Mouse (Mus musculus) T-cell, adult 2 months (primary cell): Measurements from ENCODE around the gene Smpd1.

Experiments used
- DNase-seq: peaks from one replicate; pipeline ENCODE4 v3.0.0; 2022; ENCODE audit warnings: low spot score

Gene Smpd1

DNA sequence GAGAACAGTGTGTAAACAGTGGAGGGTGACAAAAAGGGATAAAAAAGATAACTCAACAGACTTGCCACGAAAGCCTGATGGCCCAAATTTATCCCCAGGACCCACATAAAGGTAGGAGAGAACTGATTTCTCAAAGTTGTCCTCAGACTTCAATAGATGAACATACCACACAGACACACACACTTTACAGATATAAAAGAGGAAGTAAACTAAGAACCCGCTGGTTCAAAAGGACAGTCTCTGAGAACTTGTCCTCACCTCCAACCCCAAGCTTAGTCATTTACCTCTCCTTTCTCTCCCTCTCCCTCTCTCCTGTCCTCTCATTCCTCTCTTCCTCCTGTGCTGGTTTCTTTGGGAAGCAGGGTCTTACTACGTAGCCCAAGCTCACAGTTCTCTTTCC, 8.2 kb downstream of the Smpd1 start:
- DNase-seq: no peak

DNA sequence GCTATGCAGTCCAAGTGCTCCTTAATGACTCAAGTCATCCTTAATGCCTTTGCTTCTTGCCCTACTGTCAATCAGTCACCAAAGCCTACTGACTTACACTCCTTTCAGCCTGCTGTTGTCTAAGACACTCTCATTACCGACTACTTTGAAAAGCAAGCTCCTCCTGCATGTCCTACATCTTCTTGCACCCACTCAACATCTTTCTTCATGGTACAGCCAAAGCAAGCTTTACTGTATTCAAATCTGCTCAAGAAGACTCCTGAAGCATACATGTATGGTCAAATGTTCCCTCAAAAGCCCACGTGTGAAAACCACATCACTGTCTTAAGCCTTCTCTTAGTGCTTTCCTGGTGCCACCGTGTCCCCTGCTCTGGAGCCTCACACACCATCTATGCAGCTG, 9.2 kb downstream of the Smpd1 start:
- no peak for DNase-seq

DNA sequence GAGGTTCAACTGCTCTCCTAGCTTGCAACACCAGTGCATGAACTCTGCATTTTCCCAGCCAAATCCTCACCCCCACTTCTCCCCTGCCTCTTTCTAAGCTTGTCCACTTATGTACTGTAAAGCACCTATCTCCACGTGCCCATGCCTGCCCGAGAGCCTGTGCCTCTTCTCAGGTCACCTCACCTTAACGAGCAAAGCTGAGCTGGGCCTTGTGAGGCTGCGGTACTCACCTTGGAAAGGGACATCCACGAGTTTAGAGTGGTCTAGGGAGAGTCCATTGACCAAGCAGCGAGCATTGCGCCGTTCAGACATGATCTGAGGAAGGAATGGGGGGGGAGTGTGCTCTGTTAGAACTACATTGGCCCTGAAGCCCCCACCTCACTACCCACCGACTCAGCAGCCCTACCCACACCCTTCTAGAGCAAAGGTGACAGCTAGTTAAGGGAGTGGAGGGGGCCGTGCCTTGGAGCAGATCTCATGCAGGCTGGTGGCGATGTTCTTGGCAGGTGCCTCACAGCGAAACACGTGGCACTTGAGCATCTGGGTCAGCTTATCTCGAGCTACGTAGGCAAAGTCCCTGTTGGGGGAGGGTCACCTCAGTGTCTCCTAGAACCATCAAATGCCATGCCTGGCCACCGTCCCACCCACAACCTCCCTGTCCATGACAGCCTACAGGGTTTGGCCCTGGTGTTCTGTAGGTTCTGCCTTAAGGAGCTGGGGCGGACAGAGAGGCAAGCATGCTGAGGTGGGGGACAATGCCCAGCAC, 11.1 kb downstream of the Smpd1 start:
- no peak for DNase-seq

DNA sequence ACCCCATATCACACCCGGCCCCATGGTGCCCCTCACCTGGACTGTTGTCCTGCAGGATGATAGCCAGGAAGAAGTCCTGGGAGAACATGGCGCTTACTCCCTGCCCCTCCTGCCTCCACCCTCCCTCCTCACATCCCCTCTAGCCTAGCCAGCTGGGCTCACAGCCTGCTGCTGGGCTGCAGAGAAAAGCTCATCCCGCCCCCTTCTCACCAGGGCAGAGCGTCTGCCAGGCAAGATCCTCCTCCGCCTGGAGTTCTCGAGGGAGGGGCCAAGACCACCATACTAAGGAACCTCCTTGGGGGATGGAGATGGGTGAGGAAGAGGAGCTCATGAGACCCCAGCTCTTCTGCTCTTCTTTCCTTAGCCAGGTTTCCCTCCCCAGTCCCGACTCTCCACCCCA, 14.4 kb downstream of the Smpd1 start:
- no peak for DNase-seq

DNA sequence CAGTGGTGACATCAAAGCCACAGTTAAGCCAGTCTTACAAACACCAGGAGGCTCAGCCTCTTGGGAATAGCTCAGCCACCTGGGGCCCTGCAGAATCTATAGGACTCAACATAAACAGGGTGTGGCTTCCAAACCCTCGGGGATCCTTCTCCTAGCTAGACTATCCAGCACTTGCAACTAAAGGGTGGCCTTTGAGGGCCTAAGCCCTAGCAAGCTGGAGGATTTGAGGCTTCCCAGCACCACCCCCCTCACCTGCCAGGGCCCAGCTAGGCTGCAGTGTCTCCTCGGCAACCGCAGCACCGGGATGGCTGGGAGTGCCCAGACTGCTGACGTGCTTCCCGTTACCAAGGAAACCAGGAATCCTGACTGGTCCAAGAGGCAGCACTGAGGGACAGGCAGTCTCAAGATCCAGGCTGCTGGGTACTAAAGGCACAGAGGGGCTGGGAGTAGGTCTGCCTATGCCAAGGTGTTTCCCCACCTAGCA, 14.9 kb downstream of the Smpd1 start:
- DNase-seq: no peak

DNA sequence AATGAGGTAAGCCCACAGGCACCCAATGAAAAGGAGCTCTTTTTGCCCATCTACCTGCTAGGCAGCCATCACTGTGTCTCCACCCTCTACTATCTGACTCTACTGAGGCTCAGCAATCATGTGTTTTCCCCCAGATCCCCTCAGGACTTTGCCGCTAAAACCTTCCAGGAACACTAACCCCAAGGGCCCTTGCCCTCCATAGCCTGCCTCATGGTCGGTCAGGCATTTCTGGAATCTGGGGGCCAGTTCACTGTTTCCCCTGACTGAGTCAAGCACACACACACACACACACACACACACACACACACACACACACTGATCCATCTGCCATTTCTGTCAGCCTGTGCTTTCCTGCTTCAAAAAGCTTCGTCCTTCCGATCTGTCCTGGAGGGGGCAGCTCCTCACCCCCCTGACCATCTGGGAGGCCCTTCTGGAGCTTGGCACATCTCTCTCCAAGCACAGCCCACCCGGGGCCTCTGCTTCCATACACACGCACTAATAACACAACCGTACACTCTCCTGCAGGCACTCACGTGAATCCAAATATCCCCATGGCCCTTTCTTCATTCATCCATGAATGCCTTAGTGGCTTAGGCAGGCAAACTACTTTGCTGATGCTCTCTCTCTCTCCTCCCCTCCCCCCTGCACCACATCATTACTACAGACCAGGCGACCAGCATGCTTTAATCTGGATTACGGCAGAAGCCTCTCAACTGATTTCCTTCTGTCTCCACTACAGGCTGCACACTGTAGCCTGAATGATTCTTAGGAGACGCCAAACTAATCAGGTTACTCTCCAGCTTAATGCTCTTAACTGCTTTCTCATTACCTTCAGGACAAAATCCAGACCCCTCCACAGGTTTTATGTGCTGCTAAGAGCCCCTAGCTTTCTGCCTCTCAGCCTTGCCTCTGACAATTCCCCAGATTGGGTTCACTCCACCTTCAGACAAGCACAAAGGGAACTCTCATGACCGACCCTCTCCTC, 15.6 kb downstream of the Smpd1 start:
- no peak for DNase-seq

DNA sequence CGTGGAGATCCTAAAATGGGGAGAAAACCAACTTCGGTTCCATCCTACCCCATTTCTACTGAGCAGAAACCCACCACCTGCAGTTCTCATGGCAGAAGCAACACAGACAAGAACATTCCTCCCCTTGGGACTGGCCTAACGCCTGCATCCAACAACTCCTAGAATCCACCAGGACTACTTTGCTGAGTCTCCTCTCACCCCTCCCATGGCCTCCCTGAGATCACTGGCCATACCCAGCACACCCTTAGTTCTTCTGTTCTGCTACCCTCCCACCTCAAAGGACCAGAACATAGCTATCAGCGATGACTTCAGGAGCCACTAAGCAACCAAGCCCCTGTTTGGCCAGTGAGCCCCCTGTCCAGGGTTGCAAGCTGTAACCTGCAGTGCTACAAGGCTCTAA, 16.6 kb downstream of the Smpd1 start:
- no peak for DNase-seq

DNA sequence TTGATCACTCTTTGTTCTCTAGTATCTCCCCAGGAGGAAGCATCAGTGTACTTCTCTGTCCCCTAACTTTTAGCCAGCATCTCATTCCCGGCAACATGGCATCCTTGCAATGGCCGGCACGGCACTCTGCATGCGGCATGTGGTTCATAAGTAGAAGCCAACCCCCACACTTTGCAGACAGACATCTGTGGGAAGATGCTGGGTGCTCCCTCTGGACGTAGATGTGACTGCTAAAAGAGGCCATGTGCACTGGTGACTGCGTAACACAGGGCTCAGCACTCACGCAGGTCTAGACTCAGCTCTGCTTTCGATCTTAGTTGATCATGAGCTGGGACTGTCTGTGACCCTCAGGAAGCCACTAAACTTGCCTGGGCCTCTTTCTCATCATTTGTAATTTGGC, 18.8 kb downstream of the Smpd1 start:
- DNase-seq: no peak

DNA sequence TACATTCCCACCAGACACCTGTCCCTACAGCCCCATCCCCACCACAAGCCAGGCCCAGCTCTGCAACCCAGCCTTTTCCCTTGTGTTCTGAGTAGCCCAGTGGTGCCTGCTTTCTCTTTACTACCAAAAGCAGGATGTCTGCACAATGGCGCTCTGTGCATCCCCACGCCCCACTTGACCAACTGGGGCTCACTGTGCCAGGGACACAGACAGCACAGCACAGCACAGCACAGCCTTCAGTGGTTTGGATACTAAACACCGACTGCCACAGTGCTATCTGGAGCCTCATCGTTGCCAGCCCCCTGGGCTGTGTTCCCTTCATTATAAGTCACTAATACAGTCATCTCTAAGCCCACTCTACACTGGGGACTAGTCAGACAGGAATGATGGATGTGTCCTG, 20.4 kb downstream of the Smpd1 start:
- DNase-seq: no peak

DNA sequence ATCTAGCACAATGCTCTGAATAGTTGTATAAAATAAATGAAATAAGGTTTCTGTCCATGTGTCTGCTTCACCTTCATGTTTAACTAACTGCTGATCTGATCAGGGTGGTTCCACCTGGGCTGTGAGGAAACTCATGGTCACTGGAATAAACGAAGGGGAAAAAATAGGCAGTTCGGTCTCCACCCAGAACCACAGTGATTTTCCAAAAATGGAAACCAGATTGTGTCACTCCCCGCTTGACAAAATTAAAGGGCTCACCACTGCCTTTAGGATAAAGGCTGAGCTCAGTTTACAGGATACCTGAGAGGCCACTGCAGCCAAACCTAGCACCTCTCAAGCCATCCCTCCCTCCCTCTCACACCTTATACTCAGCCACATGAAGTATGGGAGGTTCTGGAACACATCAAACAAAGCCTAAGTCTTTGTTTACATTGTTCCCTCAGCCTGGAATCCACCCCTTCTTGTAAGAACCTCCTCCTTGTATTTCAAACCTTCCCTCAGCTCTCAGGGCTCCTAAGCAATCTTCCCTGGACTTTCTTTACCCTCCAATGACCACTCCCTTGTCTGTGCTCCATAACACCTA, 22.1 kb downstream of the Smpd1 start:
- no peak for DNase-seq

DNA sequence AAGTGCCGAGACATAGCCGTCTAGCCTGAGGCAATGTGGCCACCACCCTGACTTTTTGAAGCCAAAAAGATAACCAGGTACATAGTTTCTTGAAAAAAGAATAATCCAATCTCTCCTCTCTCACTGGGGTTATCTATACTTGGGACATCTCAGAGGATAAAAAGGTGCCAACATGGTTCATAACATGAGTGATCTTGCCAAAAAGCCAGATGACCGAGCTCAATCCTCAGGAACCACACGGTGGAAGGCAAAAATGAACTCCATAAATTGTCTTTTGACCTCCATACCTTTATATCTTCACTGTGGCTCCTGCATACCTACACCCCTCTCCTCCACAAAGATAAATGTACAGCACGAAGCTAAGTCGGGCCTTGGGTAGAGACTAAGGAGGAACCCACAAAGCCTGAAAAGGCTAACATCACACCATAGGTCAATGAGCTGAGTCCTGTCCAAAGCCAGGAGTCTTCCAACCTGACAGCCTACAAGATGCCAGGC, 23.3 kb downstream of the Smpd1 start:
- DNase-seq: no peak

DNA sequence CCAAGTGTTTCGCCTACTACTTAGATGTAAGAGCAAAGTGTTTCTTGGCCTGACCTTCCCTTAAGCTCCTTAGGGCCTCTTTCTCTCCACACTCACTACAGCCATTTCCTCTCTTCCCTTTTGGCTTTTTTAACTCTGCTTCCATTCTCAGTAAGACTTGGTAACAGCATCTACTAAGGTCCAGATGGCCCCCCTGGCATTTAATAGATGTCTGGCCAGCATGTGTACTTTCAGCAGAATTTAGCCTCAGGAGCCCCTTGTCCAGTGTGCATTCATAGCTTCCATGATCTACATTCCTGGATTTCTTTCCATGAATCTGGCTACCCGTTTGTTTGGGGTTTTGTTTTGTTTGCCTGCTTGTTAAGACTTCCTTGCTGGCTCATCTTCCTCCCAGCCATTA, 24.3 kb downstream of the Smpd1 start:
- no peak for DNase-seq

DNA sequence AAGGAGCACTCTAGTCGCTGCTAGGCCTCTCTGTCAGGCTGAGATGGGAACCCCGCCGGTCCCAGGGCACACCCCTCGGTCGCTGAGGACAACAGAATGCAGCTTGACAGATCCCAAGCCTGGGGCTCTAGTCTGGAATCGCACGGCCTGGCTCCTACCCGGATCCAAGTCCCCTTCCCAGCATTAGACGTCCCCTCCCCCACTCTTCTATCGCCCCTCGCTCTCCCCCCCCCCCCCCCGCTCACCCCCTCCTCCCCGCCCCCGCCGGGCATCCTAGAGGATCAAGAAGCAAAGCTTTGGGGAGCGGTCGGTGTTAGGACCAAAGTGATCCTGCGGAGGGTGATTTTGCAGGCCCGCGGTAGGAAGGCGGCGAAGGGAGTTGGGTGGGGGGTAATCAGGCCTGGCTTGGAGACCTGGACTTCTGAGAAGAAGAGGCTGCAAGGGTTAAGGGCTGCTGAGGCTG, 26.5 kb downstream of the Smpd1 start:
- no peak for DNase-seq

DNA sequence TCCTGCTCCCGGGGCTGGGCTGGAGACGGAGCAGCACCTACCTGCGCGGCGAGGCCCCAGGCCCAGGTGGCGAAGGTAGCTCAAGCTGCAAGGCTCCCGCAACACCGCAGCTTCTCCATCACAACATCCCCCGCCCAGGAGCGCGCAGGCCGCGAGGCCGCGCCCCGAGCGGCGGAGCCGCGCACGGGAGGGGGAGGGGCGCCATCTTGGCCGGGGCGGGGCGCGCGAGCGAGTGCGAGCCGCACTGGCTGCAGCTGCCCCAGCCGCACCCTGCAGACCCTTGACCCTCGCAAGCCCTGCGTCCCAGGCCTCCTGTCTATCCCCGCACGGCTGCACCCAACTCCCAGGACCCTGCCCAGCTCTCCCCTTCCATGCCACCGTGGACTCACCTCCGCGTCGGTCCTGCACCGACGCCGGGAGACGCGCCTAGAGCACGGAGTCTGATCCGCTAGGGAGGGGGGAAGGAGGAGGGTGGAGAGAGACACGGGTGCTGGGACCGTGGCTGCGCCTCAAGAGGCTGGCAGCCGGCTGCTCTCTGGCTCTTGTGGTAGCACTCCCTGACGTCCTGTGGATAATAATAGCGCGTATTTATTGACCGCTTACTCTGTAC, 27.0 kb downstream of the Smpd1 start, which contains the start of gene Apbb1:
Gene Apbb1, minus strand, starts transcription at position 560 of the 610 bp plus-strand sequence.
- DNase-seq: peak; percentile 44

DNA sequence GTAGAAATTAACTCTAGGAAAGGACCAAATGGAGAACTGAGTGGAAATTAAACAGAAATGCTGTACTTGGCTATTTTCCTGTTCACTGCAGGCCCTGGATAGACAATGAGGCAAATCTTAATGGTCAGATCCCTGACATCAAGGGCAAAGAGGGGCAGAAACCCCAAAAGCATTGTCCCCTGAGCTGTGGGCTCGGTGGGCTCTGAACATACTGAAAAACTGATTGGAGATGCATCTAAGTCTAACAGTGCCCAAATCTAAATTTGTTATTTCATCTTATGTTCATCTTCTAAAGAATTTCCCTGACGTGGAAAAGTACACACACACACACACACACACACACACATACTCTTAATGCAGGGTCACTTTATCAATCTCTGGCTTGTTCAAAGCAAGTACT, 27.8 kb downstream of the Smpd1 start:
- no peak for DNase-seq

DNA sequence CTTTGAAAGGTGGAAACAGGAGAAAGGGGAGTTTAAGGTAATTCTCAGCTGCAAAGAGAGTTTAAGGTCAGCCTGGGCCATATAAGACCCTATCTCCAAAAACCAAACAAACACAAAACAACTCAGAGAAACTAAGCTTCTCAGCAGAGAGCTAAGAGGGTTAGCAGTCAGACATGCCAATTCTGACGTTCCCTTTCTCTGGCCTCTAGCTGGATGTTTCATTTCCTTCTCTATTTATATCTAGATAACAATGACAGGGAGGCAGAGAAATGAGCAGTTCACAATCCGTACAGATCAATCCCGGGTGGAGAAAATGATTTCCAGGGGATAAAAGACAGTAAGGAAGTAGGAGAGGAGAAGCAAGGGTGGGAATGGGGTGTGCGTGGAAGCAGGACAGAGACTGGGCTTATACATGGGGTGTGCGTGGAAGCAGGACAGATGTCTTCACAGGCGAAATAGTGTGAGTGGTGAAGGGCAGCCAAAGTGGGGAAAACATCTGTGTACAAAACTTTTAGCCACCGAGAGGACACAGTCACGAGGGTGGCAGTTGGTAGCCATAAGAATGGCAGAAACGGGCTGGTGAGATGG, 34.3 kb downstream of the Smpd1 start:
- no peak for DNase-seq

DNA sequence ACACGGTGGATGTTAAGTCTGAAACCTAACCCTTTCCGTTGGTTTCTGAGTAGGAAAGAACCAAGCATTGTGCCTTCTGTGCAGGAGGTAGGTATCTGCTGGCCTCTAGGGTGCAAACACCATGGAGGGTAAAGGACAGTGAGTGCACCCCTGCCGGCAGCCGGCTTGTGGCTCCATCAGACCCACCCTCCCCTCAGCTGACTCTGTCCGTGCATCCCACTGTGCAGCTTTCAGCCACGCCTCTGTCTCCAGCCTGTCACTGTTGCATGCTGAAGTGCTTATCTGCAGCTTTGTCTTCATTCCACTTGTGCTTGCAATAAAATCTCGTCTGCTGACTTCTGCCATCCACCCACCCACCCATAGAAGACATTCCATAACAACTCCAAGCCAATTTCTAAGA, 35.9 kb downstream of the Smpd1 start:
- no peak for DNase-seq

DNA sequence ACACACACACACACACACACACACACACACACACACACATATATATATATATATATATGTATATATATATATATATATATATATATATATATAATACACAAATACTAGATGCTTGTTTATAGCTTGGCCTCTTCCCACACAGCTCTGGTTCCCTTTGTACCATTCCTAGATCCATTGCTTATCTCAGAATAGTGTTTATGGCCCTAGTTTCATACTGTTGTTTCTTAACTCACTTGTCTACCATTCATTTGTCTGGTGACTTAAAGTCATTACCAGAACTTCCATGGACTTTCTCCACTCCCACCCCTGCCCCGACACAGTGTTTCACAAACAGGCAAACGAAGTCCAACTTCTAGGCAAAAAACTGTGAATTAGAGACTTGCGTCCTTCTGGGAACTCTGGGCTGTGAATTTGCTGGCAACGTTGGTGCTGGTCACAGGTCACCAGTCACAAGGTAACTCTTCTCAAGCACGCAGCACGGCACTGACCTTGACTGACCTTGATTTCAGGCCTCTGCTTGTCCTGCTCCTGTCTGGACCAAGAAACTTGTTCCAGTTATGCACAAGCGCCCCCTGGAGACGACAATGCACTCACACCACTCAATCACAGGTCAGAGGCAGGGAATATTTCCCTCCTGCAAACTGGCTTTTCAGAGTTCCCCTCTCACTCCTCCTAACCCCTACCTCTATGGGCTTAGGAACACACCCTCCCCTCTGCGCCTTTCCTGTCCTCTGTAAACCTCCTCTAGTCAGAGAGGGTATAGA, 48.9 kb downstream of the Smpd1 start:
- peak; percentile 8 for DNase-seq
